Mouse (Mus musculus): ENCODE measurements around the gene Atat1. TPM values are rescaled to one million over a fixed set of nuclear protein-coding genes. Genes with fewer than 3 reads are reported as not detected.
"Not testable (repeated sequence)": the region's sequence is repeated elsewhere in the genome, so short reads cannot be mapped to it uniquely, and the experiment has no call there.

Atat1 gene
- total RNA-seq (2021): 1 to 10 TPM; 2.8 to 4.2 TPM
- long read RNA-seq, experiment 1, partial matches to known transcripts: 0 of 2 reads
- long read RNA-seq, experiment 1, other reads (novel, unspliced or antisense): 1 of 2 reads
- long read RNA-seq, experiment 2, partial matches to known transcripts: 0 of 1 reads
- long read RNA-seq, experiment 2, other reads (novel, unspliced or antisense): 1 of 1 reads

GRCm38 (mm10) chr17:35909919-35910369 is at the start of gene Atat1:
Gene Atat1 (minus strand): TSS chr17:35910075.
- intact Hi-C loops (cut with DNase I): loop anchor here (10.0 kb wide), 1 partner anchor 235 kb away; the partner anchor contains the start of gene Gtf2h4
- Histone ChIP-seq H3K4me3 (peak within 1 kb of the TSS; percentile 86), H3K27ac (peak within 1 kb of the TSS; percentile 85)
- peak; percentile 95 for DNase-seq
- TF ChIP-seq CTCF (IDR thresholded peaks at IDR 0.05): no peak

GRCm38 (mm10) chr17:35958533-35959223 is 48.8 kb upstream of the Atat1 start:
- H3K27ac ChIP-seq: no peak overlapping the region
- no peak overlapping the region for H3K4me3 ChIP-seq
- no peak for TF ChIP-seq CTCF (IDR thresholded peaks at IDR 0.05)
- DNase-seq: no peak
- intact Hi-C loops (cut with DNase I): no loop called here

GRCm38 (mm10) chr17:35954665-35955064 is 44.8 kb upstream of the Atat1 start:
- intact Hi-C loops (cut with DNase I): no loop called here
- TF ChIP-seq CTCF (IDR thresholded peaks at IDR 0.05): no peak
- no peak for DNase-seq
- H3K4me3 ChIP-seq: no peak overlapping the region
- no peak overlapping the region for H3K27ac ChIP-seq

GRCm38 (mm10) chr17:35952559-35952958 is 42.7 kb upstream of the Atat1 start:
- intact Hi-C loops (cut with DNase I); H3K27ac ChIP-seq; H3K4me3 ChIP-seq; DNase-seq: not testable (repeated sequence)

- H3K27ac ChIP-seq; DNase-seq; H3K4me3 ChIP-seq; intact Hi-C loops (cut with DNase I): not testable (repeated sequence)
Observed at GRCm38 (mm10) chr17:35950946-35951345, 41.1 kb upstream of the Atat1 start.

GRCm38 (mm10) chr17:35939941-35940340 is 30.1 kb upstream of the Atat1 start:
- Histone ChIP-seq H3K4me3 (no peak overlapping the region), H3K27ac (no peak overlapping the region)
- DNase-seq: no peak
- intact Hi-C loops (cut with DNase I): loop anchor here (2.0 kb wide), 1 partner anchor 53 kb away; no protein-coding TSS in a partner anchor
- TF ChIP-seq CTCF (IDR thresholded peaks at IDR 0.05): no peak

GRCm38 (mm10) chr17:35939108-35939507 is 29.2 kb upstream of the Atat1 start:
- DNase-seq: no peak
- intact Hi-C loops (cut with DNase I): loop anchor here (2.0 kb wide), 1 partner anchor 54 kb away; no protein-coding TSS in a partner anchor
- no peak for TF ChIP-seq CTCF (IDR thresholded peaks at IDR 0.05)
- H3K4me3 ChIP-seq: no peak overlapping the region
- H3K27ac ChIP-seq: no peak overlapping the region

- intact Hi-C loops (cut with DNase I): loop anchor here (2.0 kb wide), 1 partner anchor 55 kb away; no protein-coding TSS in a partner anchor
- DNase-seq: peak; percentile 42
- TF ChIP-seq CTCF (IDR thresholded peaks at IDR 0.05): peak; percentile 87
- Histone ChIP-seq H3K27ac (no peak overlapping the region), H3K4me3 (no peak overlapping the region)
Observed at GRCm38 (mm10) chr17:35937700-35938348, 27.9 kb upstream of the Atat1 start.

- H3K4me3 ChIP-seq; DNase-seq; H3K27ac ChIP-seq; intact Hi-C loops (cut with DNase I): not testable (repeated sequence)
Observed at GRCm38 (mm10) chr17:35935763-35936162, 25.9 kb upstream of the Atat1 start.

GRCm38 (mm10) chr17:35932608-35933007 is 22.7 kb upstream of the Atat1 start:
- intact Hi-C loops (cut with DNase I): no loop called here
- H3K4me3 ChIP-seq: no peak overlapping the region
- no peak for DNase-seq

GRCm38 (mm10) chr17:35930627-35931026 is 20.8 kb upstream of the Atat1 start:
- no peak overlapping the region for H3K27ac ChIP-seq
- no peak overlapping the region for H3K4me3 ChIP-seq
- intact Hi-C loops (cut with DNase I): no loop called here
- DNase-seq: no peak
- TF ChIP-seq CTCF (IDR thresholded peaks at IDR 0.05): no peak

More at GRCm38 (mm10) chr17:35932608-35933007, 22.7 kb upstream of the Atat1 start:
- no peak overlapping the region for H3K27ac ChIP-seq
- TF ChIP-seq CTCF (IDR thresholded peaks at IDR 0.05): no peak

- intact Hi-C loops (cut with DNase I): no loop called here
- TF ChIP-seq CTCF (IDR thresholded peaks at IDR 0.05): no peak
- Histone ChIP-seq H3K27ac (no peak overlapping the region), H3K4me3 (no peak overlapping the region)
- no peak for DNase-seq
Observed at GRCm38 (mm10) chr17:35929534-35929933, 19.7 kb upstream of the Atat1 start.

- intact Hi-C loops (cut with DNase I): no loop called here
Observed at GRCm38 (mm10) chr17:35927471-35927870, 17.6 kb upstream of the Atat1 start.

More at GRCm38 (mm10) chr17:35927471-35927870, 17.6 kb upstream of the Atat1 start:
- Histone ChIP-seq H3K4me3 (no peak overlapping the region), H3K27ac (no peak overlapping the region)
- TF ChIP-seq CTCF (IDR thresholded peaks at IDR 0.05): no peak
- DNase-seq: no peak

All from gastrocnemius, adult 2 months (tissue).